Mouse (Mus musculus) midbrain, embryonic 11.5 days (tissue): ENCODE measurements at regions not wholly inside any gene's neighbourhood (a gene's known extent, or its start where the extent isn't known, plus 50 kb on each side); places are given as distances from the start of the nearest gene placed in this dataset.

Experiments
- ATAC-seq: fragments of 200-750 bp; cut with Nextera tagmentation; 2 replicates; pipeline ENCODE4 v1.8.0; 2017; ENCODE audit warnings: moderate TSS enrichment, moderate library complexity; ENCODE audit not compliant: low FRiP score
- DNase-seq: peaks from one replicate; pipeline ENCODE4 v3.0.0; 2015; ENCODE audit warnings: low spot score; ENCODE audit errors: missing footprints
- H3K27ac ChIP-seq: fragments of 300-500 bp; sonication (generic); 2 replicates; pipeline ENCODE4 v1.5.1; 2014; ENCODE audit warnings: low read depth, low read length
- H3K27me3 ChIP-seq: fragments of 300-500 bp; sonication (generic); 2 replicates; pipeline ENCODE4 v1.6.1; 2014; ENCODE audit warnings: mild to moderate bottlenecking, low read length, moderate library complexity, mixed read lengths; ENCODE audit not compliant: control insufficient read depth, insufficient read depth
- H3K36me3 ChIP-seq: fragments of 300-500 bp; sonication (generic); 2 replicates; pipeline ENCODE4 v1.6.1; 2014; ENCODE audit warnings: mild to moderate bottlenecking, low read length, moderate library complexity, mixed read lengths; ENCODE audit not compliant: control insufficient read depth, insufficient read depth
- H3K4me1 ChIP-seq: fragments of 300-500 bp; sonication (generic); 2 replicates; pipeline ENCODE4 v1.6.1; 2014; ENCODE audit warnings: low read length; ENCODE audit not compliant: control insufficient read depth, insufficient read depth
- H3K4me2 ChIP-seq: fragments of 300-500 bp; sonication (generic); 2 replicates; pipeline ENCODE4 v1.6.1; 2014; ENCODE audit warnings: mild to moderate bottlenecking, moderate library complexity
- H3K4me3 ChIP-seq: fragments of 300-500 bp; sonication (generic); 2 replicates; pipeline ENCODE4 v1.5.1; 2014; ENCODE audit warnings: low read depth, low read length
- H3K9ac ChIP-seq: fragments of 300-500 bp; sonication (generic); 2 replicates; pipeline ENCODE4 v1.6.1; 2014; ENCODE audit warnings: low read length
- H3K9me3 ChIP-seq: fragments of 300-500 bp; sonication (generic); 2 replicates; pipeline ENCODE4 v1.6.1; 2016; ENCODE audit warnings: low read length; ENCODE audit not compliant: control insufficient read depth
- WGBS: fragments of 180-500 bp; shearing (Covaris S2); extraction: QIAGEN DNeasy Blood & Tissue Kit; methylation state at CpG from one replicate; pipeline ENCODE4 v1.1.7; 2014; 5-methylcytosine and 5-hydroxymethylcytosine counted together

GRCm38 (mm10) chr5:85485157-85485556 is 580.2 kb downstream of the Cenpc1 start:
- no peak for ATAC-seq
- H3K27ac ChIP-seq: no peak overlapping the region

GRCm38 (mm10) chr5:85467811-85468210 is 597.6 kb downstream of the Cenpc1 start:
- DNase-seq: no peak

More at GRCm38 (mm10) chr5:85485157-85485556, 580.2 kb downstream of the Cenpc1 start:
- Histone ChIP-seq H3K9me3 (no peaks in the 10 kb centered on the region), H3K4me1 (no peaks in the 10 kb centered on the region), H3K36me3 (no peaks in the 10 kb centered on the region), H3K4me2 (no peak overlapping the region), H3K9ac (no peak overlapping the region), H3K27me3 (no peaks in the 10 kb centered on the region), H3K4me3 (no peak overlapping the region)
- DNase-seq: no peak

GRCm38 (mm10) chr5:85467151-85467550 is 598.2 kb downstream of the Cenpc1 start:
- no peak overlapping the region for H3K4me2 ChIP-seq
- no peak for ATAC-seq
- no peaks in the 10 kb centered on the region for H3K4me1 ChIP-seq
- no peaks in the 10 kb centered on the region for H3K27me3 ChIP-seq
- H3K4me3 ChIP-seq: no peak overlapping the region
- no peak overlapping the region for H3K27ac ChIP-seq
- no peaks in the 10 kb centered on the region for H3K9me3 ChIP-seq
- H3K9ac ChIP-seq: no peak overlapping the region
- no peak for DNase-seq
- no peaks in the 10 kb centered on the region for H3K36me3 ChIP-seq
- 94% methylated on average over 3 of the region's 3 CpGs for WGBS

More at GRCm38 (mm10) chr5:85467811-85468210, 597.6 kb downstream of the Cenpc1 start:
- Histone ChIP-seq H3K4me1 (no peaks in the 10 kb centered on the region), H3K36me3 (no peaks in the 10 kb centered on the region), H3K4me3 (no peak overlapping the region), H3K9ac (no peak overlapping the region), H3K4me2 (no peak overlapping the region), H3K9me3 (no peaks in the 10 kb centered on the region), H3K27me3 (no peaks in the 10 kb centered on the region), H3K27ac (no peak overlapping the region)
- ATAC-seq: no peak
